Mouse (Mus musculus) lung, postnatal 0 days (tissue): ENCODE measurements around the gene Enpp3. TPM values are rescaled to one million over a fixed set of nuclear protein-coding genes. Genes with fewer than 3 reads are reported as not detected.

ENCODE experiments used
- ATAC-seq: fragments of 200-750 bp; cut with Nextera tagmentation; 2 replicates; pipeline ENCODE4 v1.8.0; 2017; ENCODE audit warnings: moderate library complexity
- DNase-seq: peaks from one replicate; pipeline ENCODE4 v3.0.0-alpha.2; 2016; ENCODE audit warnings: low spot score
- H3K27ac ChIP-seq: fragments of 300-500 bp; sonication (generic); 2 replicates; pipeline ENCODE4 v1.5.1; 2014; ENCODE audit warnings: antibody characterized with exemption, mild to moderate bottlenecking, low read length, mixed read lengths
- H3K27me3 ChIP-seq: fragments of 300-500 bp; sonication (generic); replicated peaks from 2 replicates; pipeline ENCODE4 v1.6.1; 2014; ENCODE audit warnings: low read length, mixed read lengths; ENCODE audit not compliant: insufficient read depth
- H3K36me3 ChIP-seq: fragments of 300-500 bp; sonication (generic); 2 replicates; pipeline ENCODE4 v1.6.1; 2014; ENCODE audit warnings: low read length, mixed read lengths; ENCODE audit not compliant: insufficient read depth
- H3K4me1 ChIP-seq: fragments of 300-500 bp; sonication (generic); 2 replicates; pipeline ENCODE4 v1.6.1; 2014; ENCODE audit warnings: antibody characterized with exemption, low read depth, low read length, mixed read lengths; ENCODE audit not compliant: insufficient read depth
- H3K4me2 ChIP-seq: fragments of 300-500 bp; sonication (generic); replicated peaks from 2 replicates; pipeline ENCODE4 v1.6.1; 2014; ENCODE audit warnings: low read depth, mild to moderate bottlenecking, low read length, moderate library complexity, mixed read lengths
- H3K4me3 ChIP-seq: fragments of 300-500 bp; sonication (generic); 2 replicates; pipeline ENCODE4 v1.5.1; 2014; ENCODE audit warnings: low read depth, low read length
- H3K9ac ChIP-seq: fragments of 300-500 bp; sonication (generic); replicated peaks from 2 replicates; pipeline ENCODE4 v1.6.1; 2014; ENCODE audit warnings: low read depth, mild to moderate bottlenecking
- H3K9me3 ChIP-seq: fragments of 300-500 bp; sonication (generic); 2 replicates; pipeline ENCODE4 v1.6.1; 2016; ENCODE audit warnings: low read length, mixed read lengths
- CTCF ChIP-seq: IDR thresholded peaks from 2 replicates; pipeline ENCODE4 v1.5.1; 2016; ENCODE audit warnings: antibody characterized with exemption, mild to moderate bottlenecking
- EP300 ChIP-seq: IDR thresholded peaks from 2 replicates; pipeline ENCODE4 v1.6.1; 2016; ENCODE audit warnings: antibody characterized with exemption, mild to moderate bottlenecking, control low read depth
- WGBS: fragments of 180-500 bp; shearing (Covaris S2); extraction: QIAGEN DNeasy Blood & Tissue Kit; methylation state at CpG from one replicate; pipeline ENCODE4 v1.1.7; 2014; 5-methylcytosine and 5-hydroxymethylcytosine counted together
- polyA plus RNA-seq: library from polyadenylated mRNA; unstranded; fragments of >200 nt; fragmentation: Nextera tagmentation; extraction: Ambion mirVana; gene quantifications from 2 replicates; pipeline ENCODE4 v1.2.1, GENCODE M21; 2015

The Enpp3 gene
- polyA plus RNA-seq, 1 experiment from 2014 or later = 1.2 TPM

GRCm38 (mm10) chr10:24832306-24832705 is 10.3 kb downstream of the Enpp3 start:
- H3K9ac ChIP-seq = no peak overlapping the region
- no peaks in the 10 kb centered on the region for H3K27me3 ChIP-seq
- 88% methylated on average over 9 of the region's 9 CpGs for WGBS
- no peaks in the 10 kb centered on the region for H3K4me1 ChIP-seq
- no peak overlapping the region for H3K4me2 ChIP-seq
- ATAC-seq (no peak), DNase-seq (no peak)
- H3K4me3 ChIP-seq = no peak overlapping the region
- H3K9me3 ChIP-seq = no peaks in the 10 kb centered on the region
- H3K27ac ChIP-seq = no peak overlapping the region
- TF ChIP-seq CTCF (no peak), EP300 (no peak)
- H3K36me3 ChIP-seq = no peaks in the 10 kb centered on the region

- DNase-seq = no peak
- Histone ChIP-seq H3K4me1 (no peaks in the 10 kb centered on the region), H3K27ac (no peak overlapping the region), H3K4me3 (no peak overlapping the region), H3K9ac (no peak overlapping the region), H3K36me3 (no peaks in the 10 kb centered on the region), H3K4me2 (no peak overlapping the region), H3K27me3 (no peaks in the 10 kb centered on the region), H3K9me3 (no peaks in the 10 kb centered on the region)
- TF ChIP-seq CTCF = no peak
- TF ChIP-seq EP300 = no peak
- ATAC-seq = no peak
- 66% methylated on average over 13 of the region's 15 CpGs for WGBS
These were observed 11.1 kb downstream of the Enpp3 start for GRCm38 (mm10) chr10:24831377-24832095.

- H3K4me2 ChIP-seq = no peak overlapping the region
- no peak overlapping the region for H3K4me3 ChIP-seq
- 79% methylated on average over 5 of the region's 5 CpGs for WGBS
- no peak overlapping the region for H3K27ac ChIP-seq
- ATAC-seq = no peak
- no peak for DNase-seq
- no peaks in the 10 kb centered on the region for H3K9me3 ChIP-seq
- no peaks in the 10 kb centered on the region for H3K27me3 ChIP-seq
- H3K36me3 ChIP-seq = no peaks in the 10 kb centered on the region
- TF ChIP-seq CTCF = no peak
- TF ChIP-seq EP300 = no peak
- H3K9ac ChIP-seq = no peak overlapping the region
- no peaks in the 10 kb centered on the region for H3K4me1 ChIP-seq
These were observed 12.2 kb downstream of the Enpp3 start for GRCm38 (mm10) chr10:24830448-24830847.

- Histone ChIP-seq H3K4me1 (no peaks in the 10 kb centered on the region), H3K27ac (no peak overlapping the region), H3K9ac (no peak overlapping the region), H3K4me2 (no peak overlapping the region), H3K36me3 (no peaks in the 10 kb centered on the region), H3K4me3 (no peak overlapping the region), H3K9me3 (no peaks in the 10 kb centered on the region), H3K27me3 (no peaks in the 10 kb centered on the region)
- no peak for ATAC-seq
- DNase-seq = no peak
- no peak for TF ChIP-seq EP300
- TF ChIP-seq CTCF = no peak
- WGBS = 82% methylated on average over 4 of the region's 4 CpGs
These were observed 14.5 kb downstream of the Enpp3 start for GRCm38 (mm10) chr10:24828136-24828535.

GRCm38 (mm10) chr10:24826130-24826529 is 16.5 kb downstream of the Enpp3 start:
- TF ChIP-seq EP300 = no peak
- TF ChIP-seq CTCF = no peak

GRCm38 (mm10) chr10:24825456-24826081 is 17.1 kb downstream of the Enpp3 start:
- H3K27me3 ChIP-seq = no peaks in the 10 kb centered on the region
- no peak overlapping the region for H3K4me2 ChIP-seq
- no peaks in the 10 kb centered on the region for H3K9me3 ChIP-seq
- DNase-seq = no peak
- H3K4me1 ChIP-seq = no peaks in the 10 kb centered on the region
- no peaks in the 10 kb centered on the region for H3K36me3 ChIP-seq
- 81% methylated on average over 7 of the region's 7 CpGs for WGBS
- TF ChIP-seq EP300 (no peak), CTCF (no peak)
- H3K9ac ChIP-seq = no peak overlapping the region
- no peak overlapping the region for H3K4me3 ChIP-seq
- no peak for ATAC-seq
- H3K27ac ChIP-seq = no peak overlapping the region

More at GRCm38 (mm10) chr10:24826130-24826529, 16.5 kb downstream of the Enpp3 start:
- ATAC-seq (no peak), DNase-seq (no peak)
- Histone ChIP-seq H3K4me2 (no peak overlapping the region), H3K4me1 (no peaks in the 10 kb centered on the region), H3K27ac (no peak overlapping the region), H3K36me3 (no peaks in the 10 kb centered on the region), H3K4me3 (no peak overlapping the region), H3K9ac (no peak overlapping the region), H3K27me3 (no peaks in the 10 kb centered on the region), H3K9me3 (no peaks in the 10 kb centered on the region)
- WGBS = 45% methylated on average over 6 of the region's 6 CpGs
